Mouse (Mus musculus): ENCODE data around the gene Smim6. TPM values are rescaled to one million over a fixed set of nuclear protein-coding genes. Genes with fewer than 3 reads are reported as not detected.

The Smim6 gene
- total RNA-seq, 2 experiments from 2014 or later, result not detected

DNA sequence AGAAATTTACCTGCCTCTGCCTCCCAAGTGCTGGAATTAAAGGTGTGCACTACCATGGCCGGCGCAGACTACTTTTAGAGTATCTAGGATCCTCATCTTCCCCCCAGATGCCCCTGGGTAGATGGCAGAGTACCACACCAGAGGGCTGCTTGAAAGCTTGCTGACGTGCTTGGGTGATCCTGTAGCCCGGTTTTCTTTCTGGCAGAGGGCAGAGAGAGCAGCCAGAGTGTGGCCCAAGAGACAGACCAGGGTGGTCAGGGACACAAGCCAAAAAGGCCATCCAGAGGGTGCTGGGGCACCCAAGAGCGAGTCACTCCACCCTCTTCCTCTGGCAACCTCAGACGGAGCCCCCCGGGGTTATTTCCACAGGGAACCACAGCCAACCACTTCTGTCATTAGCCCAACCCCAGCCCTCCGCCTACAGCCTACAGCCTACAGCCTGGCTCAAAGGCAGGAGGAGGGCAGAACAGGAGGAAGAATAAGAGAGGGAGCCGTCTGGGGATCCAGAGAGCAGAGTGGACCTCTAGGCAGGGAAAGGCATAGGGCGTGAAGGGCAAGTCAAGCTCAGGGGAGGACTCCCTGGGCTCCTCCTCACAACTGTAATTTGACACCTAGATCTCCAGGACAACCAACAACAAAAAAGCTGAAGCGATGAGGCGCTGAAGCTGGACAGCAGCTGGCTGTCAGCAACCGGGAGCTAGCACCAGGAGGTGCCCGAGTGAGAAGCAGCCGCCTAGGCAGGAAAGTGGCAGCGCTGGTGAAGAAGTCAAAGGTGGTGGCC lies 12.1 kb upstream of the Smim6 start, which contains the start of gene Smim5:
Gene Smim5, plus strand, starts transcription at position 481 of the 781 bp plus-strand sequence.
- intact Hi-C loops (cut with DNase I), result no loop called here
- no peak for DNase-seq (ENCODE audit: low spot score in 2 of 2)

DNA sequence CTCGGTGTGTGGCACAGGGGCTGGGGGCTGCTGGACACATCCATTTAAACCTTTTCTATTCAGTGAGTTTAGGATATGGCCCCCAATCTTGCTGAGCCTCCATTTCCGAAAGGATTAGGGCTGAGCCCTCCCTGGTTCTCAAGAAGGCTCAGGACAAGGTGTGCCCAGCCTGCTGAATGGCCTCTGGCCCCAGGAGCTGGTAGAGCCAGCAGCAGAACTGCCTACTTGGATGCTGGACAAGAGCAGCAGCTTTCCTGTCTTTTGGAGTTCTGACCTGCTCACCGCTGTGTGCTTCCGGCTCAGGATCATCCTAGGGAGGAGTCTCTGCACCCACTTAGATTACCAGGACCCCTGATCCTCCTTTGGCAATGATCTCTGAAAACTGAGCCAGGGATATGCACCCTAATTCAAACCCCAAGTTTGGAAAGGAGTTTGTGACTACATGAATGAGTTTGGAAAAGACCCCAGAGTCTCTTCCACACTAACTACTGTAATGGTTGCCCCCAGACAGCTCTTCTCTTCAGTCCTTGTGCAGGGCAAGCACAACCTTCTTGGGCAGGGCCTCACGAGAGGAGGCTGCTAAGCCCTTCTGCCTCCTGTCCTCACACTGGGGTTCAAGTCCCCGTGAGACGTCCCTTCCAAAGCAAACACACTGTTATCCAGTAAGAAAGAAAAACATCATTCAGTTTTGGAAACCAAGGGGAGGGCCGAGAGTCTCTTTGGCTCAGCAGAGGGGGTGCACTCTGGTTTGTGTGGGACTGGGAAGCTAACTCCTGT lies 11.1 kb upstream of the Smim6 start:
- intact Hi-C loops (cut with DNase I), result no loop called here
- no peak for DNase-seq (ENCODE audit: low spot score in 2 of 2)

DNA sequence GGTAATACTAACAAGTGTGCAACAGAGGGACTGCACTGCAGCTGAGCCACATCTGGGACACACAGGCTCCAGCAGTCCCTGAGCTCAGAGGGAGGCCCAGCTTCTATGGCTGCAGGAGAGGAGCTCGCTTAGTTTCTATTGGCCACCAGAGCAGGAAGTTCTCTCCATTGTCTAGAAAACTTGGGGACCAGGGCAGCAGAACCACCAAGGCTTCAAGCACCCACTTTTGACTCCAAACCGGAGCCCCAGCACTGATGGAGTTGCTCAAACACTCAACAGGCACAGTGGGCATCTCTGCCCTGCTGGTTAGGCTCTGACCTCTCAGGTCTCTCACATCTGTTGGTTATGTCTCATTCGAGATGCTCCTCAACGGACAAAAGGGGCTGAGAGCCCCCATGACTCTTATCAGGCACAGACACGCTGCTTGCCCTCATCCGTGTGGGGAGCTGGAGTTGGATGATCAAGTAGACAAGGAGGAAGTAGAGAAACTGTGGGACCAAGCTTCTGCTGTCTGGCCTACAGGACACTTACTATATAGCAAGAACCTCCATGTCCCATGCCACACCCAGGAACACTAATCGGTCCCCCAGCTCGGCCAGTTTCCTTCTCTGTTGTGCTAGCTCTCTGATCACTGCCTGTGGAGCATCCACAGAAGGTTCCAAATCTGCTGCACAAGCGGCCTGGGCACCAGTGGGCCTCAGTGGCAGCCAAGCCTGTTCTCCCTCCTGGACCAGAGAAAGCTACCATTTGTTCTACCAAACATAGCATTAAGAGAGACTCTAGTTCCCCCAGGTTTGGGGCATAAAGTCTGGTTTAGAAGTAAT lies 10.3 kb upstream of the Smim6 start:
- intact Hi-C loops (cut with DNase I), result no loop called here
- DNase-seq (ENCODE audit: low spot score in 2 of 2), result no peak

DNA sequence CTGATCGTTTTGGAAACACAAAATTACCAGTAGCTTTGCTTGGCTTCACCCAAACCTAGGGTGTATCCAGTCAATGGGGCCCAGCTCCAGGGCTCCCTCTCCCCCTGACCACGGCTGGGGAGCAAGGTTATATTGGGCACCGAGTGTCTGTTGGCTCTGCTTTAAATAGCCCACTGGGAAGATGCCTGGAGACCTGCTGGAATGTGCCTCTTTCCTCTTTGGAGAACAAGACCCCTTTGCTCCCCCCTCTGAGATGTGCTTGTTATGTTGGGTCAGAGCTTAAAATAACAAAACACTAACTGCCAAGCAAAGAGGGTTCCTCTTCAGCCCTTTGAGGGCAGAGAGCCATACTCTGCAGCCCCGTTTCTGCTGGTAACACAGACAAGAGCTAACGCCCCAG lies 9.6 kb upstream of the Smim6 start:
- no peak for DNase-seq (ENCODE audit: low spot score in 2 of 2)
- intact Hi-C loops (cut with DNase I), result no loop called here

DNA sequence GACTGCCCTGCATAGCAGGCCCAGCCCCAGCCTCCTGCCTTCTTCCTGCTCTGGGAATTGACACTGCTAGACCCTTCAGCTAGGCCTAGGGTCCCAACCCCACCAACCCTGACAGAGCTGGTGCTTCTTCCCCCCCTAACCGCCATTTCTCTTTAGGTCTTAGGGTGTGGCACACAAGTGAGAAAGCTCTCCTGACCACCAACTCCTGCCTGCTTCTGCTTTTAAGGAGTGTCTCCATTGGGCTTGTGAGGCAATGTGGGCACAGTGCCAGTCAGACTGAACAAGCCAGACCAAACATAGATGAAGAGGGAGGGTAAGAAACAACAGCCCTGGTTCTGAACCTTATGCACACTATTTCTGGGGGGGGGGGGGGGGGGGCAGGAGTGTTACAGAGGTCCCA lies 9.0 kb upstream of the Smim6 start:
- intact Hi-C loops (cut with DNase I), result no loop called here
- DNase-seq (ENCODE audit: low spot score in 2 of 2), result no peak

DNA sequence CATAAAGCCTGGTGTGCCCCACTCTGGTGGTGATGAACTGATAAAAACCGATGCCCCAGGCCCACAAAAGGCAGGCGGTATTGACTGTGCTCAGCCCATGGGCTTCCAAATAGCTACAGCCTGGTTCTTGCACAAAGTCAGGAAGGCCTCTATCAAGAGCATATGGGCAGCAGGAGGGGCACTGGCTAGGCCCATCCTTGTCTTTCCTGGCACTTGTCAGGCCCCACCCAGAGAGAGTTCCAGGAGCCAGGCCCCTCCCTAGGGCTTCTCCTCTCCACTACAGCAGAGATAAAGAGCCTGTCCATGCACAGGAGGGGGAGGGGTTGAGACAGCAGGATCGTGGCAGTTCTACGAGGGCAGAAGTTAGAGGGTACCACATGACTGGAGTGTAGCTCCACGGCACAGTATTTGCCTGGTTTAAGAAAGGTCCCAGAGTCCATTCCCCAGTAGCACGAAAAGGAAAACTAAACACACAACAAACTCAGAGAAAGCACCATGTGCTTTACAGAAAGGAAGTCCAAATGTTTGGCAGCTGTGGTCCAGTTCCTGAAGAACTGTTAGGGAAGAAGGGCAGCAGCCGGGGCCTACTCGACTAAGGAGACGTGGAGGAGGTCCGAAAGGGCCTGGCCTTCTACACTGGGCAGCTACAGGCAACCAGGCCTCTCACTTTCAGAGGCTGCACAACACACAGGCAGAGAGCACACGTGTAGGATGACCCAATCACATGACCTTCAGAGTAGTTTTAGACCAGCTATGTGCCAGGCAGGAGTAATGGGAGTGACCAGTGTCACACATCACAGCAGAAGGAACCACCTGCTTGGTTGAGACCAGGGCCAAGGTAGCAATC lies 8.2 kb upstream of the Smim6 start:
- intact Hi-C loops (cut with DNase I), result no loop called here
- no peak for DNase-seq (ENCODE audit: low spot score in 2 of 2)

DNA sequence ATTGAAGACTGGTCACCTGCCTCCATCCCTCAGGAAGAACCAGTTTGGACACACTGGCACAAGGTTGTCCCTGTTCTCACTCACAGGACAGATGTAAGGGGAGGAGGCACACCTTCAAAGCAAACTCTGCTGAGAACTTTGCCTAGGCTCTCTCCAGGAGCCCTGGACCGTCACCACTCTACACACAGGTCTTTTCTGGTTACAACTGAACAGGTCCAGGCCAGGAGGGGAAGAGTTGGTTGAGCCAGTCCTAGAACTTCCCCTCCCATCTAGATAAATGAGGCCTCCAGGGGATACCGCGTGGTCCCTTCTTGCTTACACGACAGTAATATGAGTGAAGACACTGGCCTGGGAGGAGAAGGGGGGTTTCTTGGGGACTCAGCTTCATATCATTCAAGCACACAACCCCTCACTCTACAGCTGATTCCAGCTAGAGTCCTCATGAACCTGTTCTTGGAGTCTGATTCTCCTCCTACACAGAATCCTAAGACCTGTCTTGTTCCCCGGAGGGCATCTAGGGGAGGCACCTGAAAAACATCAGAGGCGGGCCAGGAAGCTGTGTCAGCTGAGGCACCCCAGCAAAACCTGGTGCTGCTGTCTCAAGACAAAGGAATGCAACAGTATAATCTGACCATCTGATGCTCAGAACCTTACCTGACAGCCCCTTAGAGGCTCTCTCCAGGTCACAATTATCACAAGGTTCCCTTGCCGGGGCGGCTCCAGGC lies 7.4 kb upstream of the Smim6 start:
- no peak for DNase-seq (ENCODE audit: low spot score in 2 of 2)

DNA sequence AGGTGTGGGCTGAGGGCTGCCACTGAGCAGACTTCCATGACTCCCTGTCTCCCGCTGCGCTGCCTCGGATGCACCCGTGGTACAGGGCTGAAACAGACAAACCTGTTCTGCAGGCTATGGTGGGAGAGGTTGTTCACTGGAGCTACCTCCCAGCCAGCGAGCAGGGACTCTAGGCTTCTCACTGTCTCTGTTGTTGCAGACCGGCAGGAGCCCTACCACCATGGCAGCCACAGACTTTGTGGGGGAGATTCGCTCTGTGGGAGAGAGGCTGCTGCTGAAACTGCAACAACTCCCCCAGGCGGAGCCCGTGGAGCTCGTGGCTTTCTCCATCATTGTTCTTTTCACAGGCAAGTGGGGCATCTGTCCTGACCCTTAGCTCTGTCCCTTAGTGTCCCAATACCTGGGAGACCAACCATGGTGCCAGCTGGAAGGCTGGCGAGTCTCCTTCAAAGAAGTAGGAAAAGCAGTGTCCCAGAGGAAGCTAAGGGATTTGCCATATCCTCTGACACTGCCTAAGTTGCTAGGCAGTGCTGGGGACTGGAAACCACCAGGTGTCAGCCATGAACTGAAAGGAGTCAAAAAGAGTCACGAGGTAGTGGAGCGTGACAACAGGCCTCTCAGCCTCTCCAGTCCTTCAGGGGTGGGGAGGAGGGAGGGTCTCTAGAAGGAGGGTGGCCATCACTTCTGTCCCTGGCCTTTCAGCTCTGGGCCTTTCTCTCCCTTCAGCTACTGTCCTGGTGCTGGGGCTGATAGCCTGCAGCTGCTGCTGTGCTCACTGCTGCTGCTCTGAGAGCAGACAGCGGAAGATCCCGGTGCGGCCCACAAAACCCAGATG lies 6.6 kb upstream of the Smim6 start:
- peak; percentile 21 to 36 for DNase-seq (ENCODE audit: low spot score in 2 of 2)
- intact Hi-C loops (cut with DNase I), result no loop called here

More for the DNA sequence above, 7.4 kb upstream of the Smim6 start:
- intact Hi-C loops (cut with DNase I), result no loop called here

DNA sequence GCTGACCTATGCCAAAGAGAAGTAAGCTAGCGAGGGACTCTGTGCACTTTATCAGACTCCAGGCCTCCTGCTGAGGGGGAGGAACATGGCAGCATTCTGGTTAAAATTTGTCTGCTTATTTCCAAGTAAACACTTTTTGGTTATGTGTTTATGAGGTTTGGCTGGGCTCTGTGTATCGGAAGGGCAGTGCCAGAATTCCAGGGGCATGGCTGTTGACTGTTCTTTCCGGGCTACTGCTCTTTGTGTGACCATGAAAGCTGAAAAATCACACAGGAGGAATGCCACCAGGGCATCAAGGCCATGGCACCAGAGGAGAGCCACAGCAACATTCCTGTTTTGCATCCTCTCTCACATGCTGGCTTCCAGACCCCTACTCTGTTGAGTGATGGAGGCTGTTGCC lies 5.7 kb upstream of the Smim6 start:
- intact Hi-C loops (cut with DNase I), result no loop called here
- DNase-seq (ENCODE audit: low spot score in 2 of 2), result no peak

DNA sequence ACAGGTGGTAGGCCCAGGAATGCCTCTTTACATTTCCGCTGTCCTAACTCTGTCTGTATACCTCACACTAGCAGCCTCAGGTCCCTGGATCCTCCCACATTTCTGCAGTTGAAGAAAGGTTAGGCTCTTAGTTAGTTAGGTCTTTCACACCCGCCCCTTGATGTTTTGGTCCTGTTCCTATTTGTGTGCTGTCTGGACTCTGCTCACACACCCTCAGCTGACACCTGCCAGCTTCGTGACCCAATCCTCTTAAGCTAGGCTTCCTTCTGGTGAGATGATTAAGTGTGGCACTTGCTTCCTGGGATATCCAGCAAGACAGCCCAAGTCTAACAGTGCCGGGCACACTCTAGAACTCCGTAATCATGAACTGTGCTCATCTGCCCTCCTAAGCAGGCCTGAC lies 5.3 kb upstream of the Smim6 start:
- intact Hi-C loops (cut with DNase I), result no loop called here
- no peak for DNase-seq (ENCODE audit: low spot score in 2 of 2)

DNA sequence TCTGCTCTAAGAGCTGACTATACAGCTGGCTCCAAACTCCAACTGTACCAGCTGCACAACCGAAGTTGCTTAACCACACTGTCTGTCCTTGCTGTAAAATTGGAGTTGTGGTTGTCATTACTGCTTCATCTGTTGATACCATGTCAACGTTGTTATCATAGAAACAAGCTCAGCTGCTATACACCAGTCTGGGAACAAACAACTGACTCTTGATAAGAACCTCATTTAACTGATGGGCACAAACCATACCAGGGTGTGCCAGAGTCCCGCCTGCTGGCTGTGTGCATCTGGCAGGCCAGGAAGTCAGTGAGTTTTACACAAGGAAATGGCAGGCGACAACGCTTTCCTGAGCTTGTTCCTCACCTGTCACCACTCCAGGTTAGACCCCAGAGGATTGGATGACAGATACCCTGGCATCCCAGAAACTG lies 669 bp upstream of the Smim6 start:
- DNase-seq (ENCODE audit: low spot score in 2 of 2), result no peak
- intact Hi-C loops (cut with DNase I), result loop anchor here (10.0 kb wide), 1 partner anchor 176 kb away; no protein-coding TSS in a partner anchor

DNA sequence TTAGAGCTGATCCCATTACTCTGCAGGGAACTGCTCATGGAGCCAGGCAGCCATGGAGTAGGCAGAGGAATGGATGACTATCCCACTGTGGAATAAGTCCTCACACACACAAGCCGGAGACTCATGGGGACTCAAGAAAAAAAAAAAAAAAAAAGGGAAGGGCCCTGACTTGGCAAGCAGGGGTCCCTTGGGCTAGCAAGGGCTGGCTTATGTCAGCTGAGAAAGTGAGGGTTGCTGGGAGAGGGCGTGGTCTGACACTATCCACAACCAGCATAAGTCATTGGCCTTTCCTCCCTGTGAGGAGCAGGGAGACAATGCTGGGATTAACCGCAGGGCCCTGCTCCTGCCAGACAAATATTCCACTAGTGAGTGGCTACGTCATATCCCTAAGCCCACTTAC lies 4.8 kb downstream of the Smim6 start:
- DNase-seq (ENCODE audit: low spot score in 2 of 2), result no peak
- intact Hi-C loops (cut with DNase I), result loop anchor here (10.0 kb wide), 1 partner anchor 182 kb away; no protein-coding TSS in a partner anchor

DNA sequence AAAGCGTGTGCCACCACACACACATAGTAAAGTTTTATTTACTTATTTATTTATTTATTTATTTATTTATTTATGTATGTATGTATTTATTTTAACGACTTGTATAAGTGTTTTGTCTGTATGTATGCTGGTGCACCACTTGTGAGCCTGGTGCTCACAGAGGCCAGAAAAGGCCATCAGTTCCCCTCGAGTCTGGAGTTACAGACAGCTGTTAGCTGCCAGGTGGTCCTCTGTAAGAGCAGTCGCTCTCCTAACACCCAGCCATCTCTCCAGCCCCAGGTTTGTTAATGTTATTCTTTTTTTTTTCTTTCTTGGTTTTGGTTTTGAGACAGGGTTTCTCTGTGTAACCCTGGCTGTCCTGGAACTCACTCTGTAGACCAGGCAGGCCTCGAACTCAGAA lies 6.8 kb downstream of the Smim6 start:
- no peak for DNase-seq (ENCODE audit: low spot score in 2 of 2)
- intact Hi-C loops (cut with DNase I), result loop anchor here (10.0 kb wide), 1 partner anchor 184 kb away; no protein-coding TSS in a partner anchor

DNA sequence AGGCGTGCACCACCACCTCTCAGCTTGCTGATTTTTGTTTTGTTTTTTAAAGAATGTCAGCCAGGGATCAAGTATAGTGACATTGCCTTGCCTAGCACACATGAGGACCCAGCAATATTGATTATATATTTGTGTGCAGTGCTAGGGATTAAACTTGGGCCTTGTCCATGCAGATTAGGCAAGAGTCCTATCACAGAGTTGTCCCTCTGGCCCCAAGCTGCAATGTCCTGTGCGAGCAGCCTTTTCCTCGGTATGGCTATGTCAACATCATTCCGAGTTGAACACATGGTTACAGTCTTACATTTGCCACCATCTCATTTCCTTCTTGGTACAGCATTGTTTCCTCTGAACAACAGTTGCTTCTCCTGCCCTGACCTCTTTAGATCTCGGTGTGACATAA lies 7.3 kb downstream of the Smim6 start:
- DNase-seq (ENCODE audit: low spot score in 2 of 2), result no peak
- intact Hi-C loops (cut with DNase I), result loop anchor here (10.0 kb wide), 1 partner anchor 184 kb away; no protein-coding TSS in a partner anchor

DNA sequence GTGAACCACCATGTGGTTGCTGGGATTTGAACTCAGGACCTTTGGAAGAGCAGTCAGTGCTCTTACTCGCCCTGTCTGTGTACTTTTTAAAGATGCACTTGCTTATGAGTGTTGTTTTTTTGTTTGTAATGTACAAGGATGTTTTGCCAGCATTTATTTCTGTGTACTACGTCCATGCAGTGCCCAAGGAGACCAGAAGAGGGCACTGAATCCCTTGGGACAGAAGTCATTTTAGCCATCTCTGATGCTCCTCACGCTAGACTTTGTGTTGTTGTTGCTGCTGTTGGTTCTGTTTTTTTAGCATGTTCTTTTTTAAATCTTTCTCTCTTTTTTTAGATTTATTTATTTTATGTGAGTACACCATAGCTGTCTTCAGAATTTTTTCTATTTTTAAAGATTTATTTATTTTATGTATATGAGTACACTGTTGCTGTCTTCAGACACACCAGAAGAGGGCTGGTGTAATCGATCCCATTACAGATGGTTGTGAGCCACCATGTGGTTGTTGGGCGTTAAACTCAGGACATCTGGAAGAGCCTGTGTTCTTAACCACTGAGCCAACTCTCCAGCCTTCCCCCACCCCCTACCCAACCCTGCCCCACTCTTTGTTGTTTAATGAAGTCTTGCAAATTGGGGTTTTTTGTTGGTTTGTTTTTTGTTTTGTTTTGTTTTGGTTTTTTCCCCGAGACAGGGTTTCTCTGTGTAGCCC lies 8.4 kb downstream of the Smim6 start:
- intact Hi-C loops (cut with DNase I), result no loop called here
- no peak for DNase-seq (ENCODE audit: low spot score in 2 of 2)

DNA sequence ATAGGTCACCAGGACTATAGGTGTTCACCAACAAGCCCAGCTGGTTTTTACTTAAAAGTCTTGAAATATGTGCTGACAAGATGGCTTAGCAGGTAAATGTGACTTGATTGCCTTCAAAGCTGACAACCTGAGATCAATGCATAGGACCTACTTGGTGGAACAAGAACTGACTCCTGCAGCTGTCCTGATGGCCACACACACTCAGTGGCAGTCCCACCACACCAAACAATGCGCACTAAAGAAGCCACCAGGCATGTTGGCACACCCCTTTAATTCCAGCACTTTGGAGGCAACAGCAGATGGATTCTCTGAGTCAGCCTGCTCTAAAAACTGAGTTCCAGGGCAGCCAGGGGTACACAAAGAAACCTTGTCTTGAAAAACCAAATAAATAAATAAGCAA lies 10.2 kb downstream of the Smim6 start:
- intact Hi-C loops (cut with DNase I), result no loop called here
- DNase-seq (ENCODE audit: low spot score in 2 of 2), result no peak

DNA sequence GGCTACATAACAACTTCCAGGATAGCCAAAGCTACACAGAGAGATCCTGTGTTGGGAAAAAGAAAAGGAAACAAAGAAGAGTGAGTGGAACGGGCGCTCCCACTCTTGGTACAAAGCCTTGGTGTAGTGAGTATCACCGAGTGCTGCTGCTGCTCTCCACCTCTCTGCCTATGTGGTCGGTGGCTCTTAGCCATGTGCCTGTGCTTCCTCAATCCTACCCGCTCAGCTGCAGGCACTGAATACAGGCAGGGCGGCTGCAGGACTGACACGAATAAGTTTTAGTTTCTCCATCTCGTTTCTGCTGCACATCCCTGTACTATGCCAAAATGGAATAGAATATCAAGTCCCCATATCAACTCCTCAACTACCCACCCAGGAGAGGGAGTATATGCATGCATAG lies 17.2 kb downstream of the Smim6 start:
- DNase-seq (ENCODE audit: low spot score in 2 of 2), result no peak
- intact Hi-C loops (cut with DNase I), result no loop called here

Data from left cerebral cortex, postnatal 36 days (tissue).